Mouse (Mus musculus): ENCODE measurements around the gene Kdelr3. TPM values are rescaled to one million over a fixed set of nuclear protein-coding genes. Genes with fewer than 3 reads are reported as not detected.

Kdelr3 gene
- total RNA-seq, 2 experiments from 2014 or later = not detected

- no peak for ATAC-seq (replicated peaks; ENCODE audit: poor library complexity, severe bottlenecking)
These were observed 36.4 kb downstream of the Kdelr3 start for GRCm38 (mm10) chr15:79552566-79552965.

- ATAC-seq (replicated peaks; ENCODE audit: poor library complexity, severe bottlenecking) = no peak
These were observed 43.4 kb downstream of the Kdelr3 start for GRCm38 (mm10) chr15:79559649-79560048.

GRCm38 (mm10) chr15:79562417-79562816 is 46.2 kb downstream of the Kdelr3 start:
- no peak for ATAC-seq (replicated peaks; ENCODE audit: poor library complexity, severe bottlenecking)

DNA sequence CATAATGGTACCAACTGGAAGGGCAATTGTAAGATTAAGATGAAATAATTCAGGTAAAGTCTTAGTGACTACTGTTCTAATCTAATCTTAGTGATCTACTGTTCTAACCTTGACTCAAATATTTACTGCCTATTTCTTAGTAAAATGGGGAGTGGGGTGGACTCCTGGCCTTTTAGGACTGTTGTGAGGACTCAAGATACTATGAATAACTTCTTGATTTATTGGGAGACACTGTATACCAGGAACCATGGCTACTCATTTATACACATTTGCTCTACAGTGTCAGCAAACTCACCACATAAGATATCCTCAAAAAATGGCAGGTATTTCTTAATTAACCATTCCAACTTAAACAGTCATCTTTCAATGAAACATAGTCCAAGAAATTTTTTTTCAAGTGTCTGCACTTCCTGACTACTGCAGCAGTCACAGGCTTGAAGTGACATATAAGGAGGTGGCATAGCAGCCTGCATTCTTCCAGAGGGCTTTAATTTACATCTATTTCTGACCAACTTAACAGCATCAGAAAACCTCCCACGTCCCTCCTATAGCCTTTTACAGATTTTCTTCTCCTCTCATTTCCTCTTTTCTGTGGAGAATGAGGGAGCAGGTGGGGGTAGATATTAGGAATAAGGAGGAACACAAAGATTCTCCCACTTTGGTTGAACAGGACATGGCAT is 59.5 kb downstream of the Kdelr3 start:
- no peak for ATAC-seq (replicated peaks; ENCODE audit: poor library complexity, severe bottlenecking)

DNA sequence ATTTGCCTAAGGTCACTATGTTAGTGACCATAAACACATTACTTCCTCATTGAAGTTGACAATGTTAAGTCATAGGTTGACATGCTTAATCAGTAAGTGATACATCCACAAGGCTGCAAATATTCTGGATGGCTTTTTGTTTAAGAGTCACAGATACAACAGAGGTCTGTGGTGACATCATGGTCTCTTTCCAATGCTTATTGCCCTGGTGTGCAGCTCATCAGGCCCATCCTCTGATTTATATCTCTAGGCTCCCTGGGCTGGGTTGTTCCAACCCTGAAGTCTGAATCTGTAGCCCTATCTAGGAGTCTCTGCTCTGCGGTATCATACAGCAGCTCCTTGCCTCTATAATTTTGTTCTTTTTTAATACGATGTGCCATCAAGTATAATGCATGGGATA is 60.7 kb downstream of the Kdelr3 start:
- ATAC-seq (replicated peaks; ENCODE audit: poor library complexity, severe bottlenecking) = no peak

Other genes with a start within 250 kb of the Kdelr3 start
- not detected in 2 replicates for gene Baiap2l2, start 230.9 kb upstream of the Kdelr3 start, total RNA-seq (2014; fragmentation: Nextera tagmentation)
- gene Baiap2l2, start 230.9 kb upstream of the Kdelr3 start, total RNA-seq (2017) = not detected in 2 replicates
- gene Pla2g6, start 188.0 kb upstream of the Kdelr3 start, total RNA-seq (2014; fragmentation: Nextera tagmentation) = 15.3 and 20.4 TPM in 2 replicates
- gene Pla2g6, start 188.0 kb upstream of the Kdelr3 start, total RNA-seq (2017) = 9.2 and 13.0 TPM in 2 replicates
- 0.41 TPM in 1 of 2 replicates, not detected in the other for gene Maff, start 169.8 kb upstream of the Kdelr3 start, total RNA-seq (2014; fragmentation: Nextera tagmentation)
- 2.8 TPM in 2 replicates for gene Maff, start 169.8 kb upstream of the Kdelr3 start, total RNA-seq (2017)
- 19.7 and 30.2 TPM in 2 replicates for gene Tmem184b, start 112.8 kb upstream of the Kdelr3 start, total RNA-seq (2014; fragmentation: Nextera tagmentation)
- 2.6 and 6.4 TPM in 2 replicates for gene Tmem184b, start 112.8 kb upstream of the Kdelr3 start, total RNA-seq (2017)
- gene Csnk1e, start 60.8 kb upstream of the Kdelr3 start, total RNA-seq (2014; fragmentation: Nextera tagmentation) = 63.6 and 79.1 TPM in 2 replicates
- gene Csnk1e, start 60.8 kb upstream of the Kdelr3 start, total RNA-seq (2017) = 31.3 and 31.6 TPM in 2 replicates
- not detected in 2 replicates for gene Kcnj4, start 11.2 kb upstream of the Kdelr3 start, total RNA-seq (2014; fragmentation: Nextera tagmentation)
- gene Kcnj4, start 11.2 kb upstream of the Kdelr3 start, total RNA-seq (2017) = not detected in 2 replicates
- gene Ddx17, start 30.3 kb downstream of the Kdelr3 start, total RNA-seq (2014; fragmentation: Nextera tagmentation) = 159 and 203 TPM in 2 replicates
- 124 and 142 TPM in 2 replicates for gene Ddx17, start 30.3 kb downstream of the Kdelr3 start, total RNA-seq (2017)
- 2.1 and 5.4 TPM in 2 replicates for gene Dmc1, start 88.7 kb downstream of the Kdelr3 start, total RNA-seq (2014; fragmentation: Nextera tagmentation)
- gene Dmc1, start 88.7 kb downstream of the Kdelr3 start, total RNA-seq (2017) = 4.8 and 4.9 TPM in 2 replicates
- 0.85 and 6.5 TPM in 2 replicates for gene Fam227a, start 142.5 kb downstream of the Kdelr3 start, total RNA-seq (2014; fragmentation: Nextera tagmentation)
- 1.8 and 2.3 TPM in 2 replicates for gene Fam227a, start 142.5 kb downstream of the Kdelr3 start, total RNA-seq (2017)
- gene Cby1, start 142.8 kb downstream of the Kdelr3 start, total RNA-seq (2014; fragmentation: Nextera tagmentation) = 17.9 and 35.2 TPM in 2 replicates
- gene Cby1, start 142.8 kb downstream of the Kdelr3 start, total RNA-seq (2017) = 32.0 and 45.5 TPM in 2 replicates
- gene Tomm22, start 154.4 kb downstream of the Kdelr3 start, total RNA-seq (2014; fragmentation: Nextera tagmentation) = 146 and 147 TPM in 2 replicates
- gene Tomm22, start 154.4 kb downstream of the Kdelr3 start, total RNA-seq (2017) = 88.0 and 117 TPM in 2 replicates
- gene Josd1, start 171.5 kb downstream of the Kdelr3 start, total RNA-seq (2014; fragmentation: Nextera tagmentation) = 22.7 and 24.9 TPM in 2 replicates
- gene Josd1, start 171.5 kb downstream of the Kdelr3 start, total RNA-seq (2017) = 19.2 and 23.6 TPM in 2 replicates
- 45.8 and 52.4 TPM in 2 replicates for gene Gtpbp1, start 174.4 kb downstream of the Kdelr3 start, total RNA-seq (2014; fragmentation: Nextera tagmentation)
- 47.0 and 59.9 TPM in 2 replicates for gene Gtpbp1, start 174.4 kb downstream of the Kdelr3 start, total RNA-seq (2017)
- 120 and 133 TPM in 2 replicates for gene Sun2, start 226.1 kb downstream of the Kdelr3 start, total RNA-seq (2014; fragmentation: Nextera tagmentation)
- 227 and 268 TPM in 2 replicates for gene Sun2, start 226.1 kb downstream of the Kdelr3 start, total RNA-seq (2017)

Measured in granulocyte monocyte progenitor cell, adult 5-6 weeks (primary cell).